Mouse (Mus musculus) liver, adult 2 months (tissue): ENCODE data around the gene Ankrd13d. TPM values are rescaled to one million over a fixed set of nuclear protein-coding genes. Genes with fewer than 3 reads are reported as not detected.

Source experiments
- DNase-seq: peaks from one replicate; pipeline ENCODE4 v3.0.0-alpha.2; 2011; ENCODE audit warnings: low read depth, low spot score; ENCODE audit errors: extremely low read depth
- H3K27ac ChIP-seq: fragments of 200-500 bp; replicated peaks from 2 replicates; pipeline ENCODE4 v1.5.1; 2012; ENCODE audit warnings: low read depth, mild to moderate bottlenecking, control low read depth, inconsistent platforms, low read length; ENCODE audit not compliant: insufficient read depth
- H3K27me3 ChIP-seq: fragments of 200-500 bp; 2 replicates; pipeline ENCODE4 v1.6.1; 2012; ENCODE audit warnings: mild to moderate bottlenecking, moderate library complexity, low read length, inconsistent platforms; ENCODE audit not compliant: control insufficient read depth, insufficient read depth
- H3K36me3 ChIP-seq: fragments of 200-500 bp; 2 replicates; pipeline ENCODE4 v1.6.1; 2012; ENCODE audit warnings: low read length, inconsistent platforms; ENCODE audit not compliant: control insufficient read depth, insufficient read depth
- H3K4me1 ChIP-seq: fragments of 200-500 bp; 2 replicates; pipeline ENCODE4 v1.6.1; 2011; ENCODE audit warnings: low read length; ENCODE audit not compliant: control insufficient read depth, insufficient read depth
- H3K4me3 ChIP-seq: fragments of 200-500 bp; 2 replicates; pipeline ENCODE4 v1.5.1; 2011; ENCODE audit warnings: low read depth, mild to moderate bottlenecking, control low read depth, low read length, moderate library complexity; ENCODE audit not compliant: insufficient read depth
- H3K79me2 ChIP-seq: fragments of 200-500 bp; 2 replicates; pipeline ENCODE4 v1.6.1; 2012; ENCODE audit warnings: inconsistent platforms, mild to moderate bottlenecking, low read length, moderate library complexity; ENCODE audit not compliant: control insufficient read depth, insufficient read depth
- H3K9ac ChIP-seq: fragments of 200-500 bp; 2 replicates; pipeline ENCODE4 v1.6.1; 2012; ENCODE audit warnings: low read depth, mild to moderate bottlenecking, control low read depth, inconsistent platforms, low read length
- CTCF ChIP-seq: fragments of 200-500 bp; IDR thresholded peaks from 2 replicates; pipeline ENCODE4 v1.5.1; 2011; ENCODE audit warnings: low read depth, low read length, control low read depth
- POLR2A ChIP-seq: fragments of 200-500 bp; IDR thresholded peaks from 2 replicates; pipeline ENCODE4 v1.6.1; 2011; ENCODE audit warnings: low read length, control low read depth; ENCODE audit not compliant: insufficient read depth; ENCODE audit errors: extremely low read depth
- WGBS: fragments of 180-500 bp; shearing (Covaris S2); methylation state at CpG from one replicate; pipeline ENCODE4 v1.1.7; 2018; 5-methylcytosine and 5-hydroxymethylcytosine counted together
- polyA plus RNA-seq: library from polyadenylated mRNA; depleted of rRNA; stranded (reverse); fragments of >200 nt; gene quantifications from 2 replicates; pipeline ENCODE4 v1.2.3, GENCODE M21; 2012
- total RNA-seq: library from RNA; depleted of rRNA; stranded (reverse); fragments of >200 nt; gene quantifications from 2 replicates; pipeline ENCODE4 v1.2.3, GENCODE M21; 2014

Gene Ankrd13d
- total and polyA plus RNA-seq, 2 experiments = 0.46 to 0.60 TPM

DNA sequence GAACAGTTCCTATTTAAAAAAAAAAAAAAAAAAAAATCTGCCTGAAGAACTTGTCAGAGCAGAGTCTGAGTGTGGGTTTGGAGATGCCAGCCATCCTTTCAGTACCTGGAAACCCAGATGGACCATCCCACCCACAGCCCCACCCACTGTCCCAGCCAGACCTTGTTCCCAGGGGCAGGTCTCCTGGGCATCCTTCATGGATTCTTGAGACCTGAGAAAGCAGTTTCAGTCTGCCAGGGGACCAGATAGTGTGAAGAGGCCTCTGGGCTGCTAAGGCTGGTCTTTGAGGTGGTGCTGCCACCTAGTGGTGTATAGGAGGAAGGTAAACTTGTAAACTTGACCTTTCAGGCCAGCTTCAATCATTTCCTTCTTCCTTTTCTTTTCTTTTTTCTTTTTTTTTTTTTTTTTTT lies 26.8 kb upstream of the Ankrd13d start:
- H3K27me3 ChIP-seq = no peaks in the 10 kb centered on the region
- H3K4me1 ChIP-seq = peaks cover 4% of the 10 kb centered on the region; the same call in 1 of the 2 replicates
- no peak for DNase-seq
- no peaks in the 10 kb centered on the region for H3K36me3 ChIP-seq
- H3K4me3 ChIP-seq = no peak overlapping the region
- H3K27ac ChIP-seq = no peak overlapping the region
- peak; percentile 75 for TF ChIP-seq CTCF
- no peak for TF ChIP-seq POLR2A
- H3K9ac ChIP-seq = no peak overlapping the region
- peaks cover 11% of the 10 kb centered on the region for H3K79me2 ChIP-seq

DNA sequence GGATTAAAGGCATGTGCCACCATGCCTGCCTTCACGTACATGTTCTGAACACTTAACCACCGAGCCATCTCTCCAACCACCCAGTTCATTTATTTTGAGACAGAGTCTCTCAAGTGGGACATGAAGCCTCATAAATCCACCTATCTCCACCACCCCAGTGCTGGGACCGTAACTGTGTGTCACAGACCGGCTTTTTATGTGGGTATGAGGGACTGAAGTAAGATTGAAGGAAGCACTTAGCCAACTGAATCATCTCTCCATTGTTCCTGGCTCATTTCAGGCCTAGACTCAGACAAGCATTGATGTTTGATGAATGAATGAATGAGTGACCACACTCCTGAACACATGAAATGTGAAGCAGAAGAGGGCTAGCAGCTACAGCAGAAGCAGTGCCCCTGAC lies 26.4 kb upstream of the Ankrd13d start:
- H3K4me3 ChIP-seq = no peak overlapping the region
- H3K27ac ChIP-seq = no peak overlapping the region

DNA sequence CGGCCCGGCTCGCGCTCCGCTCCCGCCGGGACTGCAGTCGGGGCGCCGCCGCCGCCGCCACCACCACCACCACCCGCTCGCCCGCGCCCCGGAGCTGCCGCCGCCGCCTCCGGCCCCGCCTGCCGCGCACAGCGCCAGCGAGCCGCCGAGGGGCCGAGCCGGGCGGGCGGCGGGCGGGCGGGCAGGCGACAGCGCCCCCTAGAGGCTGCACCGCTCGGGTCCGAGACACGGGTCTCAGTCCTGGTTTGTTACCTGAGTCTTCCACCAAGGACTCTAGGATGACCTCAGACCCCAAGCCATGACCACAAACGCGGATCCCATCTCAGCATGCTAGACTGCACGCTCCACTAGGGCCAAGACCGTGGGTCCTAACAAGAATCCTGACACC lies 23.2 kb upstream of the Ankrd13d start, which contains the start of gene Grk2:
Grk2 (minus strand) TSS at position 33 of the 388 bp plus-strand sequence.
- TF ChIP-seq POLR2A (no peak), CTCF (peak; percentile 75)
- Histone ChIP-seq H3K27ac (peak within 1 kb of the TSS; percentile 54), H3K36me3 (no peaks in the 10 kb centered on the region), H3K79me2 (peaks cover 45% of the 10 kb centered on the region), H3K4me3 (peak within 1 kb of the TSS; percentile 79), H3K9ac (peak within 1 kb of the TSS; percentile 88), H3K27me3 (no peaks in the 10 kb centered on the region), H3K4me1 (peaks cover 16% of the 10 kb centered on the region)
- 9% methylated on average over 44 of the region's 46 CpGs for WGBS
- DNase-seq = no peak

More for the DNA sequence above, 26.4 kb upstream of the Ankrd13d start:
- Histone ChIP-seq H3K4me1 (peaks cover 6% of the 10 kb centered on the region; the same call in 1 of the 2 replicates), H3K79me2 (peaks cover 16% of the 10 kb centered on the region), H3K27me3 (no peaks in the 10 kb centered on the region), H3K9ac (no peak overlapping the region), H3K36me3 (no peaks in the 10 kb centered on the region)
- no peak for DNase-seq
- no peak for TF ChIP-seq CTCF
- no peak for TF ChIP-seq POLR2A
- 97% methylated on average over 4 of the region's 4 CpGs for WGBS

DNA sequence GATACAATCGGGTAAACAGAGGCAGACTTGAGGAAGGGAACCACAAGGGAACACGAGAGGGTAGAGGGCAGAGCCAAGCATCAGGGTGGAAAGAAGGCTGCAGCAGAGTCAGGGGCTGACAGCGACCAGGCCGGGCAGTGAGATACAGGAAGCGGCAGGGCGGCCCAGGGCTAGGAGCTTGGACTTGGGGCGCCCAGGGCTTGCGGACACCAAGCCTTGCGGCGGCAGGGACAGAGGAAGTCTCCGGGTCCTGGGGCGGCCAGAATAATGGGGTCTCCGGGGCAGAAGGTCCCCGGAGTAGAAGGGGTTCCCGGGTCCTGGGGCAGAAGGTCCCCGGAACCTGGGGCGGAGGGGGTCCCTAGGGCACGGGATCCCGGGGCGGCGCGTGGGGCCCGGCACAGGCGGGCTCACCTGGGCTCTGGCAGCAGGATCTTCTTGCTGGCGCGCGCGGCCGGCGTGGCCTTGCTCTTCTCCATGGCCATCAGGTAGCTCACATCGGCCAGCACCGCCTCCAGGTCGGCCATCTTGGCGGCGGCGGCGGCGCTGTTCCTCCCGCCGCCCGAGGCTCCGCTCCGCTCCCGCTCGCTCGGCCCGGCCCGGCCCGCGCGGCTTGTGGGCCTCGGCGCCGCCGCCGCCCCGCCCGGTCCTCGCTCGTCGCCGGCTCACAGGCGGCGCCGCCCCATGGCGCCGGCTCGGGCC lies 22.7 kb upstream of the Ankrd13d start:
- Histone ChIP-seq H3K9ac (peak overlapping the region; percentile 88), H3K4me3 (peak overlapping the region; percentile 79), H3K36me3 (no peaks in the 10 kb centered on the region), H3K4me1 (peaks cover 16% of the 10 kb centered on the region), H3K27ac (peak overlapping the region; percentile 26), H3K27me3 (no peaks in the 10 kb centered on the region), H3K79me2 (peaks cover 47% of the 10 kb centered on the region)
- WGBS = 2% methylated on average over 68 of the region's 68 CpGs
- no peak for TF ChIP-seq CTCF
- no peak for TF ChIP-seq POLR2A
- no peak for DNase-seq

DNA sequence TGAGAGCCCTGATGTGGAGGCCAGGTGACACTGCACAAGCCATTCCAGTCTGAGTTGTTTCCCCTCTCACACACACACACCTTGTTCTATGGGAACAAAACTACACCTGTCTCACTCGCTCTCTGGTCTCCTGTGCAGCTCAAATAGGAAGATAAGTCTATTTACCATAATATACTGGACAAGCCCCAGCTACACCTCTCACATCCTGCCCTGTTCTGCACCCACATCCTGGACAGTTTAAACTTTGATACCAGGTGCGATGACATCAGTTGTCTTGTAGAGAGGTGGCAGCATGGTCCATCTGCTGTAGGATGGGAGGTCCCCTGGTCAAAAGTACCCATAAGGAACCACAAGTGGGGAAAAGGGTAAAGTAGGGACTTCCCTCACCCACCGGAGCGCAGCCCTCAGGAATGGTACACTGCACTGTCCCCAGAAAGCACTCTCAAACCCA lies 22.0 kb upstream of the Ankrd13d start:
- H3K4me1 ChIP-seq = peaks cover 16% of the 10 kb centered on the region
- peak overlapping the region; percentile 79 for H3K4me3 ChIP-seq
- H3K79me2 ChIP-seq = peaks cover 53% of the 10 kb centered on the region
- WGBS = 40% methylated on average over 4 of the region's 4 CpGs
- no peaks in the 10 kb centered on the region for H3K27me3 ChIP-seq
- DNase-seq = no peak
- H3K36me3 ChIP-seq = no peaks in the 10 kb centered on the region
- peak overlapping the region; percentile 54 for H3K27ac ChIP-seq
- peak overlapping the region; percentile 33 for H3K9ac ChIP-seq
- no peak for TF ChIP-seq POLR2A
- no peak for TF ChIP-seq CTCF

DNA sequence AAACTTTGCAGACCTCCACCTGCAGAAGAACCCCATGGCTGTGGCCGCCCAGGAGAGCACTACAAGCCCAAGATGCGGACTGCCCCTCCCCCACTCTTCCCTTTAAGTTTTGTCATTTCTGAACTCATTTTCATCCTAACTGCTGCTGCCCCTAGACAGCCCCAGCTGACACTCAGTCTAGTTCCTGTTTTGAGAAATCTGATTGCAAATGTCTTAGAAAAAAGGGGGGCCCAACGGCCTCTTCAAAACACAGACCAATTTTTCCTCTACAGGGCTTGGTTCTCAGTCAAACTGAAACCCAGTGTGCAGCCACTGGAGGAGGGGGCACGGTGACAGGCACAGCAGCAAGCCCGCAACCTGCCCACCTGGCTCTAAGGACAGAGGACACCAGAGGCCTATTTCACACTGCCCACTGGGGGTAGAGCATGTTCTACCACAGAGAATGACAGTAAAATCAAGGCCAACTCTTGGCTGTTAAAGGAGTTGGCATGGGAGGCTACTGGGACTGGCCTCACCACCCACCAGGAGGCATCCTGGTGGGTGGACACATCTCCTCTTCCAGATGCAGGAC lies 21.4 kb upstream of the Ankrd13d start:
- Histone ChIP-seq H3K9ac (peak overlapping the region; percentile 33), H3K27ac (peak overlapping the region; percentile 54), H3K4me1 (peaks cover 16% of the 10 kb centered on the region), H3K79me2 (peaks cover 53% of the 10 kb centered on the region), H3K27me3 (no peaks in the 10 kb centered on the region), H3K4me3 (peak overlapping the region; percentile 39; the same call in 1 of the 2 replicates), H3K36me3 (no peaks in the 10 kb centered on the region)
- 74% methylated on average over 5 of the region's 5 CpGs for WGBS
- no peak for DNase-seq
- TF ChIP-seq POLR2A = no peak
- no peak for TF ChIP-seq CTCF
